Mouse (Mus musculus): ENCODE measurements around the gene Tmprss11g.

DNA sequence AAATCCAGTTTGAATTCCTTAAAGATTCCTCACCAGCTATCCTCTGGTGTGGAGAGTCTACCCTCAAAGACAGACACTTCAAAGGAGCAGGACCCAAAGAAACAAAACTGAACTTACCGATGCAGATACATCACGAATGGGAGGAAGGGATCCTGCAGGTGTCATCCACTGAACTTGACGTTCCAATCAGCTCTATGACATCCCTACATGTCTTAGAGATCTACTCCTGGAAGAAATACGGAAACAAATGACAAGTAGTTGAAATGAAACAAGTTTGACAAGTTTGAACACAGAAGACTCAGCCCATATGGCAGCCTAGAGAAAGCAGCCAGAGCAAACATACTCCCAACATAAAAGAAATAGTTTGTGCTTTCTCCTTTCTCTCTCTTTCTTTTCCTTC lies 49.5 kb downstream of the Tmprss11g start, which contains the start of gene Tmprss11a:
- no peak for TF ChIP-seq CHD2 (IDR thresholded peaks at IDR 0.05; ENCODE audit: low read depth, low read length)
- no peak for TF ChIP-seq HCFC1 (IDR thresholded peaks at IDR 0.05; ENCODE audit: borderline replicate concordance, insufficient read depth, low read length)
